Mouse (Mus musculus): ENCODE results near the gene Commd7.

GRCm38 (mm10) chr2:153670111-153670510 lies 37.5 kb upstream of the Commd7 start:
- TF ChIP-seq GATA2 (IDR thresholded peaks at IDR 0.05; ENCODE audit: borderline replicate concordance, low read depth, low read length) (no peak), CTCF (IDR thresholded peaks at IDR 0.05; ENCODE audit: low read depth, low read length) (no peak)

All from G1E (cell line).